Mouse (Mus musculus): Measurements from ENCODE around the gene Med6. TPM values are rescaled to one million over a fixed set of nuclear protein-coding genes. Genes with fewer than 3 reads are reported as not detected.

Gene Med6
- total and polyA plus RNA-seq, 3 experiments = 6.8 to 13.9 (median 12.9) TPM

DNA sequence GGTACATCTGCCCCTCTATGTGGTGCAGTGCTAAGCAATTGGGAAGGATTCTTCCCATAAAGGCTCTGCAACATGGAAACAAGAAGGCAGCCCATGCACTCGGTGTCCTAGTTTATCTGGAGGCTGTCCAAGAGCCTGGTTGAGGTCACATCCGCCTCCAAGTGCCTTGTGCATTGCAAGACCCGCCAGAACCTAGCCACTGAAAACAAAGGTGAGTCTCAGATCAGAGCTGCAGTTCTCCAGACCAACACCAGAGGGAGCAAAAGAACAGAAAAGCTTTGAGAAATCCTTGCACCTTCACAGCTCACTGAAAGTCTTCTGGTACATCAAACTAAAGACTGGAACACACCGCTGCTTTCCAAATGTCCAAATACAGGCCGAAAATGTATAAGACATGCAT lies 24.5 kb upstream of the Med6 start:
- no peak overlapping the region for H3K9ac ChIP-seq (ENCODE audit: low read depth, low read length)
- 11% methylated on average over 5 of the region's 5 CpGs for WGBS
- no peak overlapping the region for H3K4me3 ChIP-seq
- H3K27ac ChIP-seq = no peak overlapping the region
- H3K4me1 ChIP-seq (ENCODE audit: control insufficient read depth, insufficient read depth, low read length) = no peaks in the 10 kb centered on the region
- H3K36me3 ChIP-seq (ENCODE audit: control insufficient read depth, insufficient read depth, low read length) = no peaks in the 10 kb centered on the region
- DNase-seq = peak; percentile 50 to 71
- TF ChIP-seq EP300 (IDR thresholded peaks at IDR 0.05; ENCODE audit: insufficient read depth, low read depth, low read length) (no peak), CTCF (IDR thresholded peaks at IDR 0.05) (peak; percentile 94)
- H3K79me2 ChIP-seq (replicated peaks; ENCODE audit: control insufficient read depth, insufficient read depth, low read length) = no peaks in the 10 kb centered on the region
- intact Hi-C loops (cut with DNase I) = loop anchor here (1.0 to 5.0 kb wide), 3 partner anchors 84 to 298 kb away; no protein-coding TSS in a partner anchor
- H3K27me3 ChIP-seq (ENCODE audit: control insufficient read depth, insufficient read depth, low read length) = no peaks in the 10 kb centered on the region; the same call in 1 of the 2 replicates

DNA sequence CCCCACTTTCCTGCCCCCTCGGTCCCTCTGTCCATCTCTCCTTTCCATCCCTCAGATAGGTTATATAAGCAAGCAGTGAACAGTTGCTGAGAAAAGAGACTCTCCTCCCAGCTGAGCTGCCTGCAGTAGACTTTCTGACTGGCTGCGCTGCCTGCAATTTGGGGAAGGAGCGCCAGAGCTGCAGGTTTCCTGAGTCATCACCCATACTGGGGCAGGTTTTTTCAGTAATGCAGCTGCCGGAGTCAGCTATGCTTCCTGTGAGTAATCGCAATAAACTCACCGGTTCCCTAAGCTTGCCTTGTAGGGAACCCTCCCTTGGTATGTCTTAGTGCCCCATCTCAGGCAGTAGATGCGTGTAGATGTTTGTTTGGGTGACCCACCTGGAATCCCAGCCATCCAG lies 22.2 kb upstream of the Med6 start:
- H3K27ac ChIP-seq = no peak overlapping the region
- no peak overlapping the region for H3K4me3 ChIP-seq
- TF ChIP-seq POLR2A (IDR thresholded peaks at IDR 0.05; ENCODE audit: insufficient read depth, low read depth, low read length) = no peak
- no peak for TF ChIP-seq EP300 (IDR thresholded peaks at IDR 0.05; ENCODE audit: insufficient read depth, low read depth, low read length)
- no peak for TF ChIP-seq CTCF (IDR thresholded peaks at IDR 0.05)
- H3K27me3 ChIP-seq (ENCODE audit: control insufficient read depth, insufficient read depth, low read length) = no peaks in the 10 kb centered on the region; the same call in 1 of the 2 replicates
- DNase-seq = no peak
- no peaks in the 10 kb centered on the region for H3K4me1 ChIP-seq (ENCODE audit: control insufficient read depth, insufficient read depth, low read length)
- H3K79me2 ChIP-seq (replicated peaks; ENCODE audit: control insufficient read depth, insufficient read depth, low read length) = no peaks in the 10 kb centered on the region
- intact Hi-C loops (cut with DNase I) = loop anchor here (5.0 kb wide), 1 partner anchor 300 kb away; no protein-coding TSS in a partner anchor
- H3K36me3 ChIP-seq (ENCODE audit: control insufficient read depth, insufficient read depth, low read length) = no peaks in the 10 kb centered on the region
- H3K9ac ChIP-seq (ENCODE audit: low read depth, low read length) = no peak overlapping the region
- WGBS = 58% methylated on average over 7 of the region's 7 CpGs

DNA sequence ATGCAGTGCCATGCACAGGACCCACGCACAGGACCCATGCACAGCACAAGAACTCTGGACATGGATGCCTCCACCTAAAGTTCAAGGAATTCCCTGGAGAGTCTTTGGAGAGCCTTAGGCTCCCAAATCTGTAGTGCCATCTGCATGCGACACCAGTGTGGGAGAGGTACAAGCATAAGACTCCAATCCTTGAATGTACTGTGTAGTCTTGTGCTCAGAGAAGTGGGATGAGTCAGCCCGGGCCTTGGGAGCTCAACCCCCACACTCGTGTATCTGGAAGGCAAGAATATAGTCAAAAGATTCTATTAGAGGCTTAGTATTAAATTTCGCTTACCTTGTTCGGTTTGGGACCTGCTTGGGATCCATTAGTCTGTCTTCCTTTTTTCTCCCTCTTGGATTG lies 21.0 kb upstream of the Med6 start:
- Histone ChIP-seq H3K4me3 (no peak overlapping the region), H3K9ac (ENCODE audit: low read depth, low read length) (no peak overlapping the region), H3K79me2 (replicated peaks; ENCODE audit: control insufficient read depth, insufficient read depth, low read length) (no peaks in the 10 kb centered on the region), H3K4me1 (ENCODE audit: control insufficient read depth, insufficient read depth, low read length) (no peaks in the 10 kb centered on the region), H3K27me3 (ENCODE audit: control insufficient read depth, insufficient read depth, low read length) (no peaks in the 10 kb centered on the region; the same call in 1 of the 2 replicates), H3K27ac (no peak overlapping the region), H3K36me3 (ENCODE audit: control insufficient read depth, insufficient read depth, low read length) (no peaks in the 10 kb centered on the region)
- WGBS = 85% methylated on average over 6 of the region's 6 CpGs
- no peak for DNase-seq
- intact Hi-C loops (cut with DNase I) = loop anchor here (5.0 kb wide), 1 partner anchor 301 kb away; no protein-coding TSS in a partner anchor
- no peak for TF ChIP-seq CTCF (IDR thresholded peaks at IDR 0.05)
- TF ChIP-seq EP300 (IDR thresholded peaks at IDR 0.05; ENCODE audit: insufficient read depth, low read depth, low read length) = no peak
- no peak for TF ChIP-seq POLR2A (IDR thresholded peaks at IDR 0.05; ENCODE audit: insufficient read depth, low read depth, low read length)

DNA sequence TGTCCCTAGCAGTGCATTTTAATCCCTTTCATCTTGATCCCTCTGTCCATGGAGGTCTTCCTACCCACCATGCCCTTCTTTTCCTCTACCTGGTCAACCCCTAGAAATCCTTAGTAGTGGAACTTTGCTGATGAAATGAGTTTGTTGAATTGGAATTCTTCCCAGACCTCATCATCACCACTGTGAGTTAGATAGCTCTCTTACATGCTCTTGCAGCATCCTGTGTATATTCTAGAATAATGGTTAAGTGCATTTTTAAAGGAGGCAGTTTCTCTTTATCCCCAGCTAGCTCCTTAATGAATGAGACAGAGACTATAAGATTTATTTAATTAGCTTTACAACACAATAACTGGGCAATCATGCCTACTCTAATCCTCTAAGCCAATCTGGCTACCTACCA lies 14.6 kb upstream of the Med6 start:
- H3K27me3 ChIP-seq (ENCODE audit: control insufficient read depth, insufficient read depth, low read length) = no peaks in the 10 kb centered on the region
- no peaks in the 10 kb centered on the region for H3K36me3 ChIP-seq (ENCODE audit: control insufficient read depth, insufficient read depth, low read length)
- H3K79me2 ChIP-seq (replicated peaks; ENCODE audit: control insufficient read depth, insufficient read depth, low read length) = no peaks in the 10 kb centered on the region
- H3K4me1 ChIP-seq (ENCODE audit: control insufficient read depth, insufficient read depth, low read length) = no peaks in the 10 kb centered on the region
- intact Hi-C loops (cut with DNase I) = no loop called here
- TF ChIP-seq CTCF (IDR thresholded peaks at IDR 0.05) = no peak
- DNase-seq = no peak
- no peak overlapping the region for H3K27ac ChIP-seq
- H3K4me3 ChIP-seq = no peak overlapping the region
- no peak overlapping the region for H3K9ac ChIP-seq (ENCODE audit: low read depth, low read length)

DNA sequence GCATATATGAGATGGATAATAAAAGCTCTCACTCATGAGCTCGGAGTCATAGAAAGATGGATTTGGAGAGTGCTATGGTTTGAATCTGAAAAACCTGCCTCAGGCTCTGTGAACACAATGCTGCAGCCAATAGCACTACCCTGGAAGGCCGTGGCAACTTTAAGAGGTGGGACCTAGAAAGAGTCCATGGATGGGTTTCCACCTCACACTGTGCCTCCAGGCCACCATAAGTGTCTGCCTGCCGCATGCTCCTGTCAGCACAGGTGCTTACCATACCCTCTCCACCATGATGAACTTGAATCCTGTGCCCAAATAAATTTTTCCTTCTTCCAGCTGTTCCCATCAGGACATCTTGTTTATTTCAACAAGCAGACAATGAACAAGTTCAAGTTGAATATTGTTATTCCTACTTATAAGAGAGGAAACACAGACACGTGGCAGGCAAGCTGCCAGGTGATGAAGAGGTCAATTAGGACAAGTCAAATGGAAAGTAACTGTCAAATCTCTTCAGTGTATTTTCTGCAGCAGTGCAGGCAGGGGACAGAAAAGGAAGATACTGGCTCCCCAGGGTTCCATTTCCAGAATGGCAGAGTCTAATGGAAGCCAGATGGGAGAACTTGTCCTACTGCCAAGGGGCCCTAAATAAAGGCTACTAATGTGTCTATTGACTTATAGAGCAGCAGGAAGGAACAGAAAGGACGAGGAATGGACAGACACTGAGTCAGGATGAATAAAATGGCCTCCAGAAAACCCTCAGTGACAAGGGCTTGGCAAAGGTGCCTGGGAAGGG lies 10.4 kb upstream of the Med6 start:
- H3K9ac ChIP-seq (ENCODE audit: low read depth, low read length) = no peak overlapping the region
- H3K27ac ChIP-seq = no peak overlapping the region
- no peaks in the 10 kb centered on the region for H3K79me2 ChIP-seq (replicated peaks; ENCODE audit: control insufficient read depth, insufficient read depth, low read length)
- H3K36me3 ChIP-seq (ENCODE audit: control insufficient read depth, insufficient read depth, low read length) = no peaks in the 10 kb centered on the region
- WGBS = 45% methylated on average over 5 of the region's 5 CpGs
- no peak for DNase-seq
- H3K4me3 ChIP-seq = no peak overlapping the region
- intact Hi-C loops (cut with DNase I) = no loop called here
- no peaks in the 10 kb centered on the region for H3K27me3 ChIP-seq (ENCODE audit: control insufficient read depth, insufficient read depth, low read length)
- no peaks in the 10 kb centered on the region for H3K4me1 ChIP-seq (ENCODE audit: control insufficient read depth, insufficient read depth, low read length)
- TF ChIP-seq EP300 (IDR thresholded peaks at IDR 0.05; ENCODE audit: insufficient read depth, low read depth, low read length) = no peak
- no peak for TF ChIP-seq POLR2A (IDR thresholded peaks at IDR 0.05; ENCODE audit: insufficient read depth, low read depth, low read length)
- no peak for TF ChIP-seq CTCF (IDR thresholded peaks at IDR 0.05)

DNA sequence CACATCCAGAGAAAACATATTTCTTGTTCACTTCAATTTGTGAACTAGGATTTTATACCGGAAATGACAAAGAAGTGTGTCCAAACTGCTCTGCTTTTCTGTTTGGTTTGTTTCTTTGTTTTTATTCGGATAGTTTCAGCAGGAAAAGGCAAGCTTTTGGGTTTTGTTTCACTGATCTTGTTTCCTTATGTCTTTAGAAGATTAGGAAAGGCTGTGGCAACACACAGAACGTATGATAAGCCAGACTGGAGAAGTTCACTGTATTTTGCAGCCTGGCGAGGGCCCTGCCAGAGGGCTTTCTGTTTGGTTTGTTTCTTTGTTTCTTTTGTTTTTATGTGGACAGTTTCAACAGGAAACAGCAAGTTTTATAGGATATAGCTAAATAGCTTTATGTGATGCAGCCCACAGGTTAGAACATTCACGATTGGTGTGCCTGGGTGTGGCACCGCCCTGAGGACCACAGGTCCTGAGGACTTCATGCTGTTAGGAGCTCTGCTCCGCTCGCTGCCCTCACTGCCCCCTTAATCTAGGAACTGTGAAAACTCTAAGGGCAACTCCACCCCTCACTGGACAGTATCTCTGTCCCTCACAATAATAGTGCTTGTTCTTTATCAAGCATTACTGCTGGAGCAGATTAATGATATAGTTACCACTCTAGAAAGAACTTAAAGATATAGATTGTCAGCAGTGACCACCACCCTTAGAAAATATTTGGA lies 1.9 kb upstream of the Med6 start:
- 47% methylated on average over 8 of the region's 8 CpGs for WGBS
- Histone ChIP-seq H3K36me3 (ENCODE audit: control insufficient read depth, insufficient read depth, low read length) (peaks cover 3% of the 10 kb centered on the region), H3K27ac (no peak overlapping the region)

More for the DNA sequence above, 1.9 kb upstream of the Med6 start:
- TF ChIP-seq CTCF (IDR thresholded peaks at IDR 0.05) = no peak
- TF ChIP-seq EP300 (IDR thresholded peaks at IDR 0.05; ENCODE audit: insufficient read depth, low read depth, low read length) = no peak
- TF ChIP-seq POLR2A (IDR thresholded peaks at IDR 0.05; ENCODE audit: insufficient read depth, low read depth, low read length) = no peak
- no peak overlapping the region for H3K9ac ChIP-seq (ENCODE audit: low read depth, low read length)
- DNase-seq = no peak
- intact Hi-C loops (cut with DNase I) = loop anchor here (5.0 kb wide), 1 partner anchor 109 kb away; the partner anchor contains the start of gene Cox16
- no peaks in the 10 kb centered on the region for H3K27me3 ChIP-seq (ENCODE audit: control insufficient read depth, insufficient read depth, low read length)
- H3K4me3 ChIP-seq = no peak overlapping the region
- peaks cover 3% of the 10 kb centered on the region; the same call in 1 of the 2 replicates for H3K4me1 ChIP-seq (ENCODE audit: control insufficient read depth, insufficient read depth, low read length)
- H3K79me2 ChIP-seq (replicated peaks; ENCODE audit: control insufficient read depth, insufficient read depth, low read length) = no peaks in the 10 kb centered on the region
